Mouse (Mus musculus) CD8-positive naive resting alpha-beta T cell, adult 2 months (primary cell): Measurements from ENCODE around the gene Ect2l.

ENCODE experiments used
- DNase-seq, 2 experiments: peaks; one replicate each; pipeline ENCODE4 v3.0.0; 2022; ENCODE audit warnings: low read depth in 2 of 2, low spot score in 2 of 2

Ect2l gene

DNA sequence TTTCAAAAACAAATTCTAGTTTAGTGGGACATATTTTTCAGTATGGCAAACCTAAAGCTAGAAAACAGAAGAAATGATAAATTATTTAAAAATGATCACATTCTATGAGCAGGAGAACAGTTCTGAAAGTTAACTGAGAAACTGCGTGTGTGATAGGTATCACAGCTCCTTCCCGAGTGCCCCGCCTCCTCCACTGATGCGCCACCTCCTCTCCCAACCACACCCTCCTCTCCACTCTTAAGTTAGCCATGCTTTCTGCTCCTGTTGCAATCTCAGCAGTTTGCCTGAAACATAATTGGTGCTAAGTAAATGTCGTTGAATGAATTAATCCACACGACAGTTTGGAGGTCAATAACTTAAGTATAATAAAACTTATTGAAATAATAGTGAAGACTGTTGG, 127.9 kb downstream of the Ect2l start:
- DNase-seq: no peak

- no peak for DNase-seq
These were observed 129.2 kb downstream of the Ect2l start for GRCm38 (mm10) chr10:18081536-18081935.
